Comparison of ENCODE assay signal across 10 mouse cellular contexts in genomic region chr2:31762853-31763252, GRCm38 (mm10). TPM values are rescaled to one million over a fixed set of nuclear protein-coding genes. Genes with fewer than 3 reads are reported as not detected.
A peak's percentile ranks its signal among the peaks of the same experiment; 100 is the strongest.
DNase-seq lines count a peak whose midpoint lies in the region; ATAC-seq and TF ChIP-seq lines count a peak whose summit lies in the region.
"Had no signal": no experiment of that assay in that cellular context is flagged by ENCODE, and none has a peak within 500 bp of the region (broad histone marks: within the 10 kb centered on the region; RNA-seq: fewer than 3 reads in every experiment).

No protein-coding gene starts in this region.

- peaks cover 27% of the 10 kb centered on the region for H3K4me1 ChIP-seq in heart, adult 2 months (ENCODE audit: control insufficient read depth, insufficient read depth, low read length)
- H3K4me1 ChIP-seq in neural tube, embryonic 11.5 days (ENCODE audit: control insufficient read depth, insufficient read depth, low read length): peaks cover 41% of the 10 kb centered on the region
- peaks cover 43% of the 10 kb centered on the region for H3K4me1 ChIP-seq in liver, embryonic 11.5 days (replicated peaks; ENCODE audit: control insufficient read depth, insufficient read depth, low read length)
- peaks cover 12% of the 10 kb centered on the region for H3K4me1 ChIP-seq in stomach, postnatal 0 days (replicated peaks; ENCODE audit: control insufficient read depth, insufficient read depth)

- no peak overlapping the region for H3K4me3 ChIP-seq in heart, adult 2 months
- H3K4me3 ChIP-seq in neural tube, embryonic 11.5 days (ENCODE audit: low read depth, low read length): 0 out of 2 replicates have a peak overlapping the region, but pooled peaks have one; percentile 91
- no peak overlapping the region for H3K4me3 ChIP-seq in liver, embryonic 11.5 days (ENCODE audit: low read depth, low read length)
- H3K4me3 ChIP-seq in stomach, postnatal 0 days (ENCODE audit: low read depth, low read length): no peak overlapping the region

- ATAC-seq in neural tube, embryonic 11.5 days (ENCODE audit: insufficient read depth, low FRiP score, low TSS enrichment): no peak
- ATAC-seq in liver, embryonic 11.5 days (replicated peaks; ENCODE audit: low FRiP score): no peak
- ATAC-seq in stomach, postnatal 0 days (ENCODE audit: low FRiP score, low TSS enrichment): no peak
- ATAC-seq in cerebellum, adult (ENCODE audit: insufficient number of reproducible peaks, low FRiP score, low TSS enrichment): no peak

- H3K9me3 ChIP-seq in neural tube, embryonic 11.5 days (ENCODE audit: control insufficient read depth, low read length): no peaks in the 10 kb centered on the region
- no peaks in the 10 kb centered on the region for H3K9me3 ChIP-seq in liver, embryonic 11.5 days (ENCODE audit: control insufficient read depth, low read length)
- no peaks in the 10 kb centered on the region for H3K9me3 ChIP-seq in stomach, postnatal 0 days (ENCODE audit: control insufficient read depth, low read length)

- 46% methylated on average over 2 of the region's 2 CpGs for WGBS in heart, adult 2 months
- 6% methylated on average over 2 of the region's 2 CpGs for WGBS in neural tube, embryonic 11.5 days
- WGBS in liver, embryonic 11.5 days: 43% methylated on average over 2 of the region's 2 CpGs
- WGBS in stomach, postnatal 0 days: 30% methylated on average over 2 of the region's 2 CpGs

- DNase-seq in heart, adult 2 months: no peak
- no peak for DNase-seq in heart, adult 18-20 months
- DNase-seq in neural tube, embryonic 11.5 days (ENCODE audit: low spot score): peak; percentile 59
- DNase-seq in neural tube, embryonic 10.5 days (ENCODE audit: extremely low spot score, low spot score): no peak
- no peak for DNase-seq in liver, embryonic 11.5 days (ENCODE audit: low spot score)
- DNase-seq in stomach, postnatal 0 days (ENCODE audit: low spot score): no peak
- DNase-seq in left cerebral cortex, adult 9 months (ENCODE audit: low spot score in 2 of 2): no peak
- DNase-seq: gastrocnemius, postnatal 10 days; lung, adult 18-20 months had no signal

- H3K36me3 ChIP-seq in heart, adult 2 months (ENCODE audit: control insufficient read depth, insufficient read depth, low read length): peaks cover 19% of the 10 kb centered on the region
- no peaks in the 10 kb centered on the region for H3K36me3 ChIP-seq in neural tube, embryonic 11.5 days (ENCODE audit: control insufficient read depth, insufficient read depth, low read length)
- H3K36me3 ChIP-seq in liver, embryonic 11.5 days (ENCODE audit: control insufficient read depth, insufficient read depth, low read length): no peaks in the 10 kb centered on the region
- no peaks in the 10 kb centered on the region for H3K36me3 ChIP-seq in stomach, postnatal 0 days (ENCODE audit: control insufficient read depth, insufficient read depth, low read length)

- TF ChIP-seq CTCF in heart, adult 2 months (IDR thresholded peaks at IDR 0.05): no peak
- TF ChIP-seq CTCF in stomach, postnatal 0 days (IDR thresholded peaks at IDR 0.05; ENCODE audit: low read depth): no peak

- no peak for TF ChIP-seq POLR2A in heart, adult 2 months (IDR thresholded peaks at IDR 0.05; ENCODE audit: insufficient read depth, low read depth, low read length)

- no peak for TF ChIP-seq EP300 in heart, adult 2 months (IDR thresholded peaks at IDR 0.05; ENCODE audit: insufficient read depth, low read depth, low read length)
- TF ChIP-seq EP300 in stomach, postnatal 0 days (optimal IDR thresholded peaks at IDR 0.05): no peak

- peak overlapping the region; percentile 15 for H3K4me2 ChIP-seq in neural tube, embryonic 11.5 days (ENCODE audit: low read depth)
- peak overlapping the region; percentile 33 for H3K4me2 ChIP-seq in liver, embryonic 11.5 days
- peak overlapping the region; percentile 20; the same call in 1 of the 2 replicates for H3K4me2 ChIP-seq in stomach, postnatal 0 days (replicated peaks; ENCODE audit: low read depth)

- no peaks in the 10 kb centered on the region for H3K27me3 ChIP-seq in heart, adult 2 months (ENCODE audit: control insufficient read depth, insufficient read depth, low read length)
- H3K27me3 ChIP-seq in neural tube, embryonic 11.5 days (ENCODE audit: control insufficient read depth, insufficient read depth, low read length): no peaks in the 10 kb centered on the region
- H3K27me3 ChIP-seq in liver, embryonic 11.5 days (replicated peaks; ENCODE audit: control insufficient read depth, insufficient read depth, low read length): no peaks in the 10 kb centered on the region
- H3K27me3 ChIP-seq in stomach, postnatal 0 days (ENCODE audit: control insufficient read depth, insufficient read depth, low read length): no peaks in the 10 kb centered on the region

- intact Hi-C loops in heart, adult 2 months (cut with DNase I): no loop called here

- peak overlapping the region; percentile 43 for H3K27ac ChIP-seq in heart, adult 2 months
- 0 out of 2 replicates have a peak overlapping the region, but pooled peaks have one; percentile 5 for H3K27ac ChIP-seq in neural tube, embryonic 11.5 days (ENCODE audit: low read depth, low read length)
- H3K27ac ChIP-seq in liver, embryonic 11.5 days (ENCODE audit: low read depth, low read length): no peak overlapping the region
- peak overlapping the region; percentile 56; the same call in 1 of the 2 replicates for H3K27ac ChIP-seq in stomach, postnatal 0 days (replicated peaks)

- peaks cover 4% of the 10 kb centered on the region for H3K79me2 ChIP-seq in heart, adult 2 months (replicated peaks; ENCODE audit: control insufficient read depth, insufficient read depth, low read length)

- no peak overlapping the region for H3K9ac ChIP-seq in heart, adult 2 months (ENCODE audit: low read depth, low read length)
- no peak overlapping the region; the same call in 1 of the 2 replicates for H3K9ac ChIP-seq in neural tube, embryonic 11.5 days (ENCODE audit: low read length)
- no peak overlapping the region for H3K9ac ChIP-seq in liver, embryonic 11.5 days (ENCODE audit: low read depth, low read length)
- peak overlapping the region; percentile 23; the same call in 1 of the 2 replicates for H3K9ac ChIP-seq in stomach, postnatal 0 days (ENCODE audit: low read length)

RNA-seq across cellular contexts. Expression of gene Qrfp, which starts 47.5 kb away (rescaled TPM):
- total RNA-seq in heart, adult 2 months (2021): not detected
- 0.04 TPM in 1 of 2 replicates, not detected in the other for polyA plus RNA-seq in heart, adult 2 months (2012; rRNA removed)
- under 1 TPM in 1 of 2 experiments, not detected in 1; 0.10 TPM for total RNA-seq in heart, adult 18-20 months (2021)
- 0.09 and 0.31 TPM in 2 replicates for polyA plus RNA-seq in neural tube, embryonic 11.5 days (2014; fragmentation: Nextera tagmentation; extraction: Ambion mirVana)
- 0.08 TPM in 1 of 2 replicates, not detected in the other for polyA plus RNA-seq in liver, embryonic 11.5 days (2014; fragmentation: Nextera tagmentation; extraction: Ambion mirVana)
- 0.08 and 0.10 TPM in 2 replicates for polyA plus RNA-seq in stomach, postnatal 0 days (2015; fragmentation: Nextera tagmentation; extraction: Ambion mirVana)
- total RNA-seq: gastrocnemius, postnatal 10 days had no signal
